Mouse (Mus musculus) adrenal gland (tissue): ENCODE data around the gene Clip2.

Experiments
- intact Hi-C: fragments of 180-260 bp; cut with DNase I; formaldehyde crosslinking; loops from one replicate; pipeline ENCODE4 v1.15.1; 2025
- microRNA-seq, 2 experiments: library from miRNA; unstranded; fragments of <30 nt; microRNA quantifications; one replicate each; pipeline ENCODE4; 2019

Gene Clip2

DNA sequence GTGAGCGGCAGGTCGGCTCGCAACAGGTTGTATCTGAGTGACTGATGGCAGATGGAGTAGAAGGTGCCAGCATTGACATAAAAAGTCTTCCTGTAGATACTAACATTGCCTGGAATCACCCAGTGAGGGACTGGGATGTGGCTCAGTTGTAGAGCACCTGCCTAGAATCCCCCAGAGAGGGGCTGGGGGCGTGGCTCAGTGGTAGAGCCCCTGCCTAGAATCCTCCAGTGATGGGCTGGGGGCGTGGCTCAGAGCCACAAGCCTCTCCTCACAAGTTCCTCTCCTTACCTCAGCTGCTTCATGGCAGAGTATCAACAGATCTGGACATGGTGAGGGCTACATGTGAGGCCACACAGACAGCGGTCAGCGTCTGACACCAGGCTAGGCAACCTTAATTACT is 112.8 kb downstream of the Clip2 start:
- intact Hi-C loops, result no loop called here

Small RNA genes within 50 kb of the gene (microRNA-seq; reads per million reads assigned to microRNA genes)
- 0 reads per million in 2 experiments for gene Gm26340
- gene Mir7228, result 0 reads per million in 2 experiments
